Comparison of ENCODE assay signal across 9 mouse cellular contexts in genomic region chr19:34876676-34877075, GRCm38 (mm10). TPM values are rescaled to one million over a fixed set of nuclear protein-coding genes. Genes with fewer than 3 reads are reported as not detected.
DNase-seq lines count a peak whose midpoint lies in the region; ATAC-seq and TF ChIP-seq lines count a peak whose summit lies in the region.
"Had no signal": no experiment of that assay in that cellular context is flagged by ENCODE, and none has a peak within 500 bp of the region (broad histone marks: within the 10 kb centered on the region; RNA-seq: fewer than 3 reads in every experiment).

No protein-coding gene starts in this region.

- H3K27me3 ChIP-seq in lung, embryonic 14.5 days (ENCODE audit: insufficient read depth, low read length) = no peaks in the 10 kb centered on the region
- no peaks in the 10 kb centered on the region for H3K27me3 ChIP-seq in heart, postnatal 0 days (ENCODE audit: control insufficient read depth, insufficient read depth, low read length)
- H3K27me3 ChIP-seq in liver, embryonic 14.5 days (ENCODE audit: control insufficient read depth, insufficient read depth, low read length) = no peaks in the 10 kb centered on the region

- no peak overlapping the region for H3K9ac ChIP-seq in lung, embryonic 14.5 days
- H3K9ac ChIP-seq in heart, postnatal 0 days (replicated peaks; ENCODE audit: low read depth, low read length) = 0 out of 2 replicates have a peak overlapping the region, but pooled peaks have one; percentile 2
- no peak overlapping the region for H3K9ac ChIP-seq in liver, embryonic 14.5 days (replicated peaks)

- no peaks in the 10 kb centered on the region for H3K36me3 ChIP-seq in lung, embryonic 14.5 days (ENCODE audit: insufficient read depth)
- H3K36me3 ChIP-seq in heart, postnatal 0 days (replicated peaks; ENCODE audit: control insufficient read depth, insufficient read depth, low read length) = no peaks in the 10 kb centered on the region
- H3K36me3 ChIP-seq in liver, embryonic 14.5 days (replicated peaks; ENCODE audit: control insufficient read depth, insufficient read depth, low read depth) = no peaks in the 10 kb centered on the region

- no peak overlapping the region for H3K27ac ChIP-seq in lung, embryonic 14.5 days (ENCODE audit: low read depth)
- no peak overlapping the region for H3K27ac ChIP-seq in heart, postnatal 0 days (ENCODE audit: low read depth)
- no peak overlapping the region for H3K27ac ChIP-seq in liver, embryonic 14.5 days

- TF ChIP-seq CTCF in lung, embryonic 14.5 days (IDR thresholded peaks at IDR 0.05; ENCODE audit: low read depth) = no peak
- no peak for TF ChIP-seq CTCF in heart, postnatal 0 days (IDR thresholded peaks at IDR 0.05; ENCODE audit: low read depth)
- no peak for TF ChIP-seq CTCF in liver, embryonic 14.5 days (IDR thresholded peaks at IDR 0.05; ENCODE audit: low read depth)

- peak; percentile 79 for DNase-seq in heart, adult 11 months
- no peak for DNase-seq in heart, postnatal 25 days (ENCODE audit: low spot score)
- DNase-seq in lung, embryonic 14.5 days = no peak
- no peak for DNase-seq in lung, postnatal 14 days
- no peak for DNase-seq in heart, postnatal 0 days (ENCODE audit: low spot score)
- DNase-seq in liver, embryonic 14.5 days (ENCODE audit: low read depth in 3 of 3, low spot score in 3 of 3) = peak in 1 of 3 experiments; percentile 6
- DNase-seq in layer of hippocampus, postnatal 10 days (ENCODE audit: low spot score in 2 of 2) = no peak
- no peak for DNase-seq in MN1 (ENCODE audit: low spot score)
- DNase-seq: gastrocnemius, postnatal 14 days had no signal

- H3K4me2 ChIP-seq in lung, embryonic 14.5 days = peak overlapping the region; percentile 86
- H3K4me2 ChIP-seq in heart, postnatal 0 days (ENCODE audit: low read depth, low read length) = peak overlapping the region; percentile 85
- peak overlapping the region; percentile 89 for H3K4me2 ChIP-seq in liver, embryonic 14.5 days (ENCODE audit: low read depth)

- no peak overlapping the region for H3K4me3 ChIP-seq in lung, embryonic 14.5 days (ENCODE audit: low read depth, low read length)
- H3K4me3 ChIP-seq in heart, postnatal 0 days (ENCODE audit: low read depth, low read length) = peak overlapping the region; percentile 97
- no peak overlapping the region for H3K4me3 ChIP-seq in liver, embryonic 14.5 days (ENCODE audit: insufficient read depth in 1 of 2, low read depth in 2 of 2, low read length in 2 of 2)

- intact Hi-C loops in heart, postnatal 25 days (cut with DNase I) = loop anchor here (5.0 to 10.0 kb wide), 2 partner anchors 46 to 352 kb away; partner anchors contain the start of genes Kif20b and Lipa

- H3K9me3 ChIP-seq in lung, embryonic 14.5 days (ENCODE audit: low read depth, low read length) = no peaks in the 10 kb centered on the region
- H3K9me3 ChIP-seq in heart, postnatal 0 days (replicated peaks; ENCODE audit: control insufficient read depth, low read length) = no peaks in the 10 kb centered on the region
- no peaks in the 10 kb centered on the region for H3K9me3 ChIP-seq in liver, embryonic 14.5 days (ENCODE audit: control insufficient read depth, low read length)

- H3K4me1 ChIP-seq in lung, embryonic 14.5 days (ENCODE audit: insufficient read depth) = peaks cover 10% of the 10 kb centered on the region; the same call in 1 of the 2 replicates
- 0 out of 2 replicates have a peak, but pooled peaks cover 17% of the 10 kb centered on the region for H3K4me1 ChIP-seq in heart, postnatal 0 days (ENCODE audit: control insufficient read depth, insufficient read depth)
- peaks cover 0 to 9% of the 10 kb centered on the region in 2 experiments; a peak in 3 of 4 replicates for H3K4me1 ChIP-seq in liver, embryonic 14.5 days (replicated peaks; ENCODE audit: control insufficient read depth in 2 of 2, insufficient read depth in 2 of 2, low read length in 1 of 2)

- no peak for ATAC-seq in lung, embryonic 14.5 days (ENCODE audit: insufficient read depth)
- ATAC-seq in heart, postnatal 0 days (ENCODE audit: insufficient read depth, low read depth) = no peak
- no peak for ATAC-seq in liver, embryonic 14.5 days (ENCODE audit: insufficient read depth)

- 50% methylated on average over 7 of the region's 7 CpGs for WGBS in lung, embryonic 14.5 days
- WGBS in heart, postnatal 0 days = 62% methylated on average over 7 of the region's 7 CpGs
- 71% methylated on average over 7 of the region's 7 CpGs for WGBS in liver, embryonic 14.5 days (ENCODE audit: insufficient replicate concordance)

- no peak for TF ChIP-seq EP300 in heart, postnatal 0 days (IDR thresholded peaks at IDR 0.05; ENCODE audit: low read depth)
- no peak for TF ChIP-seq EP300 in liver, embryonic 14.5 days (IDR thresholded peaks at IDR 0.05; ENCODE audit: low read depth)

RNA-seq across cellular contexts. Expression of gene Pank1, which starts 2.6 kb away (rescaled TPM):
- total RNA-seq in heart, postnatal 25 days (2021) = 10 to 100 TPM; 40.0 to 47.8 TPM
- polyA plus RNA-seq in lung, embryonic 14.5 days (2014; fragmentation: Nextera tagmentation; extraction: Ambion mirVana) = 10.0 and 10.3 TPM in 2 replicates
- 35.2 and 36.6 TPM in 2 replicates for total RNA-seq in heart, postnatal 0 days (2014; rRNA removed; ENCODE audit: low replicate concordance)
- polyA plus RNA-seq in heart, postnatal 0 days (2015; fragmentation: Nextera tagmentation; extraction: Ambion mirVana) = 13.1 and 15.7 TPM in 2 replicates
- polyA plus RNA-seq in liver, embryonic 14.5 days (2012; rRNA removed) = 1.7 and 2.5 TPM in 2 replicates
- 6.7 and 7.1 TPM in 2 replicates for polyA plus RNA-seq in liver, embryonic 14.5 days (2014; fragmentation: Nextera tagmentation; extraction: Ambion mirVana)
- 10 to 100 TPM; 18.4 to 18.7 TPM for total RNA-seq in layer of hippocampus, postnatal 10 days (2021)

RNA-seq across cellular contexts. Expression of gene Kif20b, which starts 45.5 kb away (rescaled TPM):
- total RNA-seq in heart, postnatal 25 days (2021) = 1 to 10 TPM; 1.1 to 1.3 TPM
- 83.0 and 89.3 TPM in 2 replicates for polyA plus RNA-seq in lung, embryonic 14.5 days (2014; fragmentation: Nextera tagmentation; extraction: Ambion mirVana)
- total RNA-seq in heart, postnatal 0 days (2014; rRNA removed; ENCODE audit: low replicate concordance) = 2.3 and 7.3 TPM in 2 replicates
- 12.9 and 14.2 TPM in 2 replicates for polyA plus RNA-seq in heart, postnatal 0 days (2015; fragmentation: Nextera tagmentation; extraction: Ambion mirVana)
- 8.4 and 20.4 TPM in 2 replicates for polyA plus RNA-seq in liver, embryonic 14.5 days (2012; rRNA removed)
- 30.7 and 34.4 TPM in 2 replicates for polyA plus RNA-seq in liver, embryonic 14.5 days (2014; fragmentation: Nextera tagmentation; extraction: Ambion mirVana)
- total RNA-seq in layer of hippocampus, postnatal 10 days (2021) = 1 to 10 TPM; 2.6 to 2.8 TPM
